Mouse (Mus musculus): ENCODE data around the gene Ece2. TPM values are rescaled to one million over a fixed set of nuclear protein-coding genes. Genes with fewer than 3 reads are reported as not detected.

The Ece2 gene
- polyA plus RNA-seq, 1 experiment: 0.07 TPM

DNA sequence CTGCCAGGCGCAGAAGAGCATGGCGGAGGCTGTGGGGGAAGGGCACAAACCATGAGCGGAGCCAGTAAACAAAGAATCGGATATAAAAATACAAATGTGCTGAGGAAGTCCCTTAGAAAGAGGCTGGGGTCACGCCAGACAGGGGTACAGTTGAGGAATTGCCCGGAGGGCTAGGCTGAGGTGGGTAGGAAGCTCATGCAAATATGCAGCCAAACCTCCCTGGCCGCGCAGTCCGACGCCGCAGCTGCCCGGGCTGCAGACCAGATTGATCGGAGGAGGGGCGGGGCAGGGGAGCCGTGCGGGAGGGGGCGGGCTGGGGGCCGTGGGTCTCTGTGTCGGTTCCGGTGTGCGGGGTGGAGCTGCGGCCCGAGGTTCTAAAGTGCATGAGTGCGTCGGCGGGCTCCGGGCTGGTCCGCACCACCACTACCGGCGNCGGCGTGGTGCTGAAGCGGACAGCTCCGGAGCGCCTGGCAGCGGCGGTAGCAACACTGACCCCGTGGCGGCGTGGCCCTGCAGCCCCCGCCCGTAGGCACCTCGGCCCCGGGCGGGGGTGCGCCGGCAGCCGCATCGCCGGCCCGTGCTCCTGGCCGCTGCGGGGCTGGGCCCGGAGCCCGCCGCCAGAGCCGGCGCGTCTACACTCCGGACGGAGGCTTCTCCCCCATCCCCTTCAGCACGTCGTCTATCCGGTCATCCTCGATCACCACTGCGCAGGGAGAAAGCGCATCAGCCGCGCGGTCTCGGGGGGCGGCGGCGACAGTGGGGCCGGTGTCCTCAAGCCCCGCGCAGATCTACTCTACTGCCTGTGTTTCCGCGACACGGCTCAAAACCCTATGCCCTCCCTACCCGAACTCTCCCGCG is 9.9 kb upstream of the Ece2 start:
- 6% methylated on average over 82 of the region's 83 CpGs for WGBS
- no peak for TF ChIP-seq CTCF (IDR thresholded peaks at IDR 0.05; ENCODE audit: extremely low read depth, insufficient read depth, insufficient read length, insufficient replicate concordance)
- Histone ChIP-seq H3K36me3 (ENCODE audit: control insufficient read depth, insufficient read depth, low read length) (no peaks in the 10 kb centered on the region; the same call in 1 of the 2 replicates), H3K27me3 (ENCODE audit: control insufficient read depth, insufficient read depth, low read length) (peaks cover 22% of the 10 kb centered on the region), H3K27ac (ENCODE audit: insufficient read depth, low read length) (no peak overlapping the region), H3K4me3 (ENCODE audit: extremely low read depth, insufficient read depth, insufficient read length) (peak overlapping the region; percentile 27; the same call in 1 of the 2 replicates), H3K4me1 (ENCODE audit: control insufficient read depth, insufficient read depth, insufficient read length) (peaks cover 8% of the 10 kb centered on the region)
- DNase-seq (ENCODE audit: low read depth in 1 of 2, low spot score in 2 of 2): no peak

DNA sequence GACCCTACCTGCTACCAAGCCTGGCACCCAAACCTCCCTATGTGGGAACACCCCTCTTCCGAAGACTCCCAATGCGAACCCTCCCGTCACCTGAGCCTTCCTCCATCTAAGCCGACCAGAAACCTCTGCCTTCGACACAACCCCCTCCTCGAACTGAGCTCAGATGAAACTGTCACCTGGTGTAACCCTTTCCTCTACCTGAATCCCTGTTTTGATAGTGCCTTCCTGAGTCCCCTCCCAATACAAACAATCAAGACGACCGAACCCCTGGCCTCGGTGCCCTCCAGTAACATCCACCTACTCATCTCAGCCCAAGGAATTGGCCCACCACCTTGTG is 9.3 kb upstream of the Ece2 start:
- no peak for TF ChIP-seq POLR2A (IDR thresholded peaks at IDR 0.05; ENCODE audit: low read depth, low read length)
- no peak for TF ChIP-seq CTCF (IDR thresholded peaks at IDR 0.05; ENCODE audit: extremely low read depth, insufficient read depth, insufficient read length, insufficient replicate concordance)
- WGBS: under 1% methylated on average over 9 of the region's 9 CpGs
- Histone ChIP-seq H3K27ac (ENCODE audit: insufficient read depth, low read length) (no peak overlapping the region), H3K36me3 (ENCODE audit: control insufficient read depth, insufficient read depth, low read length) (no peaks in the 10 kb centered on the region; the same call in 1 of the 2 replicates), H3K27me3 (ENCODE audit: control insufficient read depth, insufficient read depth, low read length) (peaks cover 22% of the 10 kb centered on the region), H3K4me3 (ENCODE audit: extremely low read depth, insufficient read depth, insufficient read length) (no peak overlapping the region; the same call in 1 of the 2 replicates), H3K4me1 (ENCODE audit: control insufficient read depth, insufficient read depth, insufficient read length) (peaks cover 8% of the 10 kb centered on the region)
- no peak for DNase-seq (ENCODE audit: low read depth in 1 of 2, low spot score in 2 of 2)

DNA sequence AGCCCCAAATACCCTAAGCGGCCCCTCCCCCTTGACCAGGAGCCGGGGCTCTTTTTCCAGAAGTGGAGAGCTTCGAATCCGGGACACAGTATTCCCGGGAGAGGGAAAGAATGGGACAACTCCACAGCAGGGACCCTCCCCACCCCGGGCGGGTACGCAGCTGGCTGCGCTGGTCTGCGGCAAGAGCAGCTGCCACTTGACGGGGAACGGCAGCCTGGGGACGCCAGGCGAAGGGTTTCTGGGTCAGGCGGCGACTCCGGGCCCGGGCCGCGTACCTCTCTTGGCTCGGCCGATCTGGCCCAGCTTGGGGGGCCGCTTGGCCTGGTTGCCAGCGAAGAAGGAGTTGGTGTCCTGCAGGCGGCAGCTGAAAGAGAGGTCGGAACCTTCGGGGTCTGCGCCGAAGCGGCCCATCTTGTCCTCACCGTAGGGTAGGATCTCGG is 8.9 kb upstream of the Ece2 start:
- WGBS: 2% methylated on average over 32 of the region's 32 CpGs
- Histone ChIP-seq H3K27me3 (ENCODE audit: control insufficient read depth, insufficient read depth, low read length) (peaks cover 22% of the 10 kb centered on the region), H3K27ac (ENCODE audit: insufficient read depth, low read length) (no peak overlapping the region), H3K4me1 (ENCODE audit: control insufficient read depth, insufficient read depth, insufficient read length) (peaks cover 8% of the 10 kb centered on the region), H3K4me3 (ENCODE audit: extremely low read depth, insufficient read depth, insufficient read length) (peak overlapping the region; percentile 61), H3K36me3 (ENCODE audit: control insufficient read depth, insufficient read depth, low read length) (no peaks in the 10 kb centered on the region; the same call in 1 of the 2 replicates)
- TF ChIP-seq CTCF (IDR thresholded peaks at IDR 0.05; ENCODE audit: extremely low read depth, insufficient read depth, insufficient read length, insufficient replicate concordance): no peak
- no peak for TF ChIP-seq POLR2A (IDR thresholded peaks at IDR 0.05; ENCODE audit: low read depth, low read length)
- no peak for DNase-seq (ENCODE audit: low read depth in 1 of 2, low spot score in 2 of 2)

DNA sequence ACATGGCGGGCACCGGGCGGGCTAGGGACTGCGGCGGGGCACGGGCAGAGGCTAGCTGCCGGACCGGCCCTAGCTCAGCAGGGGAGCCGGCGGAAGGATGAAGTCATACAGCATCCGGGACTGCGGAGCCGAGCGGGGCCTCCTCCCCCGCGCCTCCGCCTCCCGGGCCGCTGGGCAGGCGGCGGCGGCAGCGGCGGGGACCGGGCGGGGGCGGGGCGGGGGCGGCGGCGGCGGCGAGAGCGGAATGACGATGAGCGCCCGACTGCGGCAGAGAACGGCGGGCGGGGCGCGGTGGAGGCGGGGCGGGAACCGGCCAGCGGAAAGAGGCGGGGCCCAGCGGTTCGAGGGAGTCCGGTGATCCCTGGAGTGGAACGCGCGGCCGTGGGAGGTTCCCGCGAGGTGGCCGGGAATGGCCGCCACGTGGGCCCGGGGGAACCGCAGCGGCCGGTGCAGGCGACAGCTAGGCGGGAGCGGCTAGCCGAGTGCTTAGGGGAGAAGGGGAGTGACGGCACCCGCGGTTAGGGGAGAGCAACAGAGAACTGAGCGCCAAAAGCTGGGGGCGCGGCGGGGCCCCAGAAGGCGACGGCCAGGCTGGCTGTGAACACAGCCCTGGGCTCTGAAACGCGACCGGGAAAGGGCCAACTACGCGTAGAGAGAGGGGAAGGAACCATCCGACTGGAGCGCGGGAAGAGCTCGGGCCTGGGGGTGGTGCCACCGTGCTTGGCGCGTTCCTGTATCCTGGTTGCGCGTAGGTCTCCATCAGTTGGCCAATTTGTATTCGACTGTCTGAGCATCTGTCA is 8.2 kb upstream of the Ece2 start, which contains the start of gene Camk2n2:
Gene Camk2n2, minus strand, starts transcription at position 97 of the 800 bp plus-strand sequence.
- H3K27ac ChIP-seq (ENCODE audit: insufficient read depth, low read length): no peak within 1 kb of the TSS
- H3K36me3 ChIP-seq (ENCODE audit: control insufficient read depth, insufficient read depth, low read length): no peaks in the 10 kb centered on the region; the same call in 1 of the 2 replicates
- WGBS: 2% methylated on average over 64 of the region's 92 CpGs
- peaks cover 22% of the 10 kb centered on the region for H3K27me3 ChIP-seq (ENCODE audit: control insufficient read depth, insufficient read depth, low read length)
- peaks cover 8% of the 10 kb centered on the region for H3K4me1 ChIP-seq (ENCODE audit: control insufficient read depth, insufficient read depth, insufficient read length)
- TF ChIP-seq POLR2A (IDR thresholded peaks at IDR 0.05; ENCODE audit: low read depth, low read length) (no peak), CTCF (IDR thresholded peaks at IDR 0.05; ENCODE audit: extremely low read depth, insufficient read depth, insufficient read length, insufficient replicate concordance) (no peak)
- peak in 1 of 2 experiments; percentile 45 for DNase-seq (ENCODE audit: low read depth in 1 of 2, low spot score in 2 of 2)
- peak within 1 kb of the TSS; percentile 76 for H3K4me3 ChIP-seq (ENCODE audit: extremely low read depth, insufficient read depth, insufficient read length)

DNA sequence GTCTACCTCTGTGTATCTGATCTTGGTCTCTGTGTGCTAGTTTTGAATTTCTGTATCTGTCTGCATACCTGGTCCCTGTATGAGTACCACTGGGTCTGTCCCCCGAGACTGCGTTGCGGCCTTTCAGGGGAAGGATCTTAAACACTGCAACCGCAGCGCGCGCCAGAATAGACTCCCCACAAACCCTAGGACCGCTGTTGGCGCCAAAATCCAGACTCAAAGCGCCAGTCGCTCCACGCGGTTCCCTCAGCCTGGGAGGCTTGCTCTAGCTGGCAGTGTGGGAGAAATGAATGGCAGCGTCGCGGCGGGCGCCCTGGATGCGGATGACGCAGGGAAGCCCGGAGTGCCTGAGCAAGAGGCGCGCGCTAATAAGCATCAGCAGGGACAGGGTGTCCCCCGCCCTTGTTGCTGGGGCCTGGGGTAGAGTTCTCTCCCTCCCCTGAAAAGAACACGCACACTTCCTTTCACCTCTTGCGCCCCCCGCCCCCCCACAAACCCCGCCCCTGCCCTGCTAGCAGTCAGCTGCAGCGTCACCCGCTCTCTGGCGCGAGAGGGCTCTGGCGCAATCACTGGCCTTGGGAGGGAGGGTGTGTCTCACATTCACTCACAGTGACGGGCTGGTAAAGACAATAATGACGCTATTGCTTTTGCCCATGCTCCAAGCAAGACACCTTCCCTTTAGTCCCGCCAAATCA is 7.5 kb upstream of the Ece2 start:
- under 1% methylated on average over 34 of the region's 37 CpGs for WGBS
- Histone ChIP-seq H3K4me3 (ENCODE audit: extremely low read depth, insufficient read depth, insufficient read length) (peak overlapping the region; percentile 76), H3K4me1 (ENCODE audit: control insufficient read depth, insufficient read depth, insufficient read length) (peaks cover 8% of the 10 kb centered on the region), H3K27ac (ENCODE audit: insufficient read depth, low read length) (no peak overlapping the region), H3K27me3 (ENCODE audit: control insufficient read depth, insufficient read depth, low read length) (peaks cover 22% of the 10 kb centered on the region), H3K36me3 (ENCODE audit: control insufficient read depth, insufficient read depth, low read length) (no peaks in the 10 kb centered on the region; the same call in 1 of the 2 replicates)
- no peak for DNase-seq (ENCODE audit: low read depth in 1 of 2, low spot score in 2 of 2)
- TF ChIP-seq POLR2A (IDR thresholded peaks at IDR 0.05; ENCODE audit: low read depth, low read length): no peak
- TF ChIP-seq CTCF (IDR thresholded peaks at IDR 0.05; ENCODE audit: extremely low read depth, insufficient read depth, insufficient read length, insufficient replicate concordance): no peak

DNA sequence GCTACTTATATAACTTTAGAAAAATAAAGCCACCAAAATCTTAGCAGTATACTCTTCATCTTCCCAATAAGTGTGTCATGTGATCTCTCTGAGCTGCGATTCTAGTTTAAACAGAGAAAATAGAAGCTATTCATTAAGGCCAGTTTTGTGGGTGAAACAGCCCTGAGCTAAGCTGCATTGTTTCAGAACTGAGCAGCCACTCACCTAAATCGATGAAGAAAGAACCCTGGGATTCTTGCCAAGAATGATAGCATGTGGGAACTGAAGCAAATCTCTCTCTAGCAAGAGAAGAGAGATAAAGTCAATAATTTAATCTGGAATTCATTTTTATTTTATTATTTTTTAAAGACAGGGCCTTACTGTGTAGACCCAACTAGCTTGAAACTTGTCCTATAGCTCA is 6.4 kb upstream of the Ece2 start:
- DNase-seq (ENCODE audit: low read depth in 1 of 2, low spot score in 2 of 2): no peak
- Histone ChIP-seq H3K27me3 (ENCODE audit: control insufficient read depth, insufficient read depth, low read length) (peaks cover 22% of the 10 kb centered on the region), H3K4me3 (ENCODE audit: extremely low read depth, insufficient read depth, insufficient read length) (no peak overlapping the region), H3K36me3 (ENCODE audit: control insufficient read depth, insufficient read depth, low read length) (no peaks in the 10 kb centered on the region; the same call in 1 of the 2 replicates), H3K27ac (ENCODE audit: insufficient read depth, low read length) (no peak overlapping the region), H3K4me1 (ENCODE audit: control insufficient read depth, insufficient read depth, insufficient read length) (peaks cover 8% of the 10 kb centered on the region)
- TF ChIP-seq CTCF (IDR thresholded peaks at IDR 0.05; ENCODE audit: extremely low read depth, insufficient read depth, insufficient read length, insufficient replicate concordance) (no peak), POLR2A (IDR thresholded peaks at IDR 0.05; ENCODE audit: low read depth, low read length) (no peak)
- WGBS: 66% methylated on average over 2 of the region's 2 CpGs
